Mouse (Mus musculus) embryonic facial prominence, embryonic 14.5 days (tissue): ENCODE results near the gene Utp20. TPM values are rescaled to one million over a fixed set of nuclear protein-coding genes. Genes with fewer than 3 reads are reported as not detected.
"Not testable (repeated sequence)": the region's sequence is repeated elsewhere in the genome, so short reads cannot be mapped to it uniquely, and the experiment has no call there.

ENCODE experiments used
- ATAC-seq: fragments of 200-750 bp; cut with Nextera tagmentation; 2 replicates; pipeline ENCODE4 v1.8.0; 2017; ENCODE audit warnings: low read depth, moderate number of reproducible peaks, moderate TSS enrichment
- DNase-seq: peaks from one replicate; pipeline ENCODE4 v3.0.0-alpha.2; 2015; ENCODE audit warnings: low spot score
- H3K27ac ChIP-seq: fragments of 300-500 bp; sonication (generic); replicated peaks from 2 replicates; pipeline ENCODE4 v1.5.1; 2014; ENCODE audit warnings: low read depth, mild to moderate bottlenecking, low read length, moderate library complexity
- H3K27me3 ChIP-seq: fragments of 300-500 bp; sonication (generic); replicated peaks from 2 replicates; pipeline ENCODE4 v1.6.1; 2014; ENCODE audit warnings: low read length; ENCODE audit not compliant: control insufficient read depth, insufficient read depth
- H3K36me3 ChIP-seq: fragments of 300-500 bp; sonication (generic); 2 replicates; pipeline ENCODE4 v1.6.1; 2014; ENCODE audit warnings: low read length, mixed read lengths; ENCODE audit not compliant: control insufficient read depth, insufficient read depth
- H3K4me1 ChIP-seq: fragments of 300-500 bp; sonication (generic); 2 replicates; pipeline ENCODE4 v1.6.1; 2014; ENCODE audit warnings: antibody characterized with exemption, low read length; ENCODE audit not compliant: control insufficient read depth, insufficient read depth
- H3K4me2 ChIP-seq: fragments of 300-500 bp; sonication (generic); 2 replicates; pipeline ENCODE4 v1.6.1; 2014; ENCODE audit warnings: low read depth, mild to moderate bottlenecking, low read length, moderate library complexity, mixed read lengths
- H3K4me3 ChIP-seq: fragments of 300-500 bp; sonication (generic); 2 replicates; pipeline ENCODE4 v1.5.1; 2014; ENCODE audit warnings: low read depth, mild to moderate bottlenecking, low read length
- H3K9ac ChIP-seq: fragments of 300-500 bp; sonication (generic); 2 replicates; pipeline ENCODE4 v1.6.1; 2014; ENCODE audit warnings: low read depth, mild to moderate bottlenecking, low read length, moderate library complexity, mixed read lengths
- H3K9me3 ChIP-seq: fragments of 300-500 bp; sonication (generic); 2 replicates; pipeline ENCODE4 v1.6.1; 2016; ENCODE audit warnings: low read length; ENCODE audit not compliant: control insufficient read depth
- WGBS: fragments of 180-500 bp; shearing (Covaris S2); extraction: QIAGEN DNeasy Blood & Tissue Kit; methylation state at CpG from one replicate; pipeline ENCODE4 v1.1.7; 2014; 5-methylcytosine and 5-hydroxymethylcytosine counted together
- polyA plus RNA-seq: library from polyadenylated mRNA; unstranded; fragments of >200 nt; fragmentation: Nextera tagmentation; extraction: Ambion mirVana; gene quantifications from 2 replicates; pipeline ENCODE4 v1.2.1, GENCODE M21; 2014

Gene Utp20
- polyA plus RNA-seq, 1 experiment from 2014 or later, result 17.5 TPM

DNA sequence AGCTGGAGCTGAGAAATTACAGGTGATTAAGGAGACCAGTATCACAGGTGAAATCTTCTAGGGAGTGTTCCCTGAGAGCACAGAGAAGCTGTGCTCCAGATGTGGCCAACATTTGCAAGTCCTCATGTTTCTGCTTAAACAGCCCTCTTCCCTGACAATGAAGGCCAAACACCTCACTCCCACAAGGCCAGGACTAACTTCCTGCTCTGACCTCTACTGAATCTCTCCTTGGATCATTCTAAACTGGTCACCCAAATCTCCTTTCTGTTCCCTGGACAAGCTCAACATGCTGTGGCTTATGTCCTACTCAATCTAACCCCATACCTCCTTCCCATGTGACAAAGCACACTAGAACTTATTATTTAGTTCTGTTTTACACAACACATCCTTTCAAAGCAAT, 29.2 kb downstream of the Utp20 start:
- Histone ChIP-seq H3K4me1 (no peaks in the 10 kb centered on the region), H3K27ac (no peak overlapping the region), H3K4me2 (no peak overlapping the region), H3K27me3 (no peaks in the 10 kb centered on the region), H3K36me3 (peaks cover 76% of the 10 kb centered on the region), H3K9ac (no peak overlapping the region), H3K4me3 (no peak overlapping the region), H3K9me3 (no peaks in the 10 kb centered on the region)
- ATAC-seq, result no peak
- DNase-seq, result no peak

GRCm38 (mm10) chr10:88796939-88797338, 29.7 kb downstream of the Utp20 start:
- no peak for DNase-seq
- no peak for ATAC-seq
- Histone ChIP-seq H3K4me2 (no peak overlapping the region), H3K4me3 (no peak overlapping the region), H3K27me3 (no peaks in the 10 kb centered on the region), H3K4me1 (no peaks in the 10 kb centered on the region), H3K9me3 (no peaks in the 10 kb centered on the region), H3K27ac (no peak overlapping the region), H3K9ac (no peak overlapping the region), H3K36me3 (peaks cover 76% of the 10 kb centered on the region)
- WGBS, result 87% methylated on average over 4 of the region's 4 CpGs

GRCm38 (mm10) chr10:88795226-88795625, 31.4 kb downstream of the Utp20 start:
- H3K27me3 ChIP-seq, result no peaks in the 10 kb centered on the region
- H3K4me3 ChIP-seq, result no peak overlapping the region
- DNase-seq (no peak), ATAC-seq (no peak)
- no peaks in the 10 kb centered on the region for H3K9me3 ChIP-seq
- H3K36me3 ChIP-seq, result peaks cover 86% of the 10 kb centered on the region
- 95% methylated on average over 7 of the region's 7 CpGs for WGBS
- no peak overlapping the region for H3K4me2 ChIP-seq
- H3K9ac ChIP-seq, result no peak overlapping the region
- H3K4me1 ChIP-seq, result no peaks in the 10 kb centered on the region
- H3K27ac ChIP-seq, result no peak overlapping the region

- WGBS, result 91% methylated on average over 8 of the region's 8 CpGs
- H3K4me2 ChIP-seq, result no peak overlapping the region
- DNase-seq (no peak), ATAC-seq (no peak)
- H3K4me1 ChIP-seq, result no peaks in the 10 kb centered on the region
- no peaks in the 10 kb centered on the region for H3K27me3 ChIP-seq
- H3K9me3 ChIP-seq, result no peaks in the 10 kb centered on the region
- no peak overlapping the region for H3K9ac ChIP-seq
- H3K36me3 ChIP-seq, result peaks cover 80% of the 10 kb centered on the region
- no peak overlapping the region for H3K27ac ChIP-seq
- no peak overlapping the region for H3K4me3 ChIP-seq
Observed at GRCm38 (mm10) chr10:88794606-88795005, 32.0 kb downstream of the Utp20 start.

GRCm38 (mm10) chr10:88793671-88794070, 32.9 kb downstream of the Utp20 start:
- Histone ChIP-seq H3K27me3 (no peaks in the 10 kb centered on the region), H3K9me3 (no peaks in the 10 kb centered on the region), H3K4me1 (no peaks in the 10 kb centered on the region), H3K9ac (no peak overlapping the region), H3K4me2 (no peak overlapping the region), H3K4me3 (no peak overlapping the region), H3K36me3 (peaks cover 71% of the 10 kb centered on the region), H3K27ac (no peak overlapping the region)
- DNase-seq (no peak), ATAC-seq (no peak)

DNA sequence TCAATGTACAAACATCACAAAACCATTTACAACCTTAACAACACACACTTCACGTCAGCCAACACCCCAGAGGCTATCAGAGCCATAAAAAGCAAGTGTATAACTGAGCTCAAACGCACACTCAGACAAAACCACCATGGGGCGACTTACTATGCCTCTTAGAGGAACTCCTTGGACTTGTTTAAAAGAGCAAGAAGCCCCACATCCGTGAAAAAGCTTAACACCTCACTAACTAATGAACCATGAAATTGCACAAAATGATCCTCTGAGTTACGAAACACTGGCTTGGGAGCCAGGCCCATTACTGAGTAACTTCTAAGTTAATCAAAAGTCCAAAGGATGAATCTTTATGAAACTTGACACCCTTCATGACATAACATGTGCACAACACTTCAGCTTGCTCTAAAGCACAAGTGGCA, 42.1 kb downstream of the Utp20 start:
- Histone ChIP-seq H3K4me2 (no peak overlapping the region), H3K9ac (no peak overlapping the region), H3K27me3 (no peaks in the 10 kb centered on the region), H3K36me3 (peaks cover 44% of the 10 kb centered on the region), H3K4me1 (no peaks in the 10 kb centered on the region), H3K9me3 (no peaks in the 10 kb centered on the region), H3K4me3 (no peak overlapping the region), H3K27ac (no peak overlapping the region)
- ATAC-seq (no peak), DNase-seq (no peak)
- 74% methylated on average over 5 of the region's 5 CpGs for WGBS

- no peak overlapping the region for H3K4me3 ChIP-seq
- H3K4me1 ChIP-seq, result no peaks in the 10 kb centered on the region
- no peak for DNase-seq
- peaks cover 47% of the 10 kb centered on the region for H3K36me3 ChIP-seq
- no peak overlapping the region for H3K27ac ChIP-seq
- ATAC-seq, result no peak
- WGBS, result 95% methylated on average over 5 of the region's 5 CpGs
- H3K9ac ChIP-seq, result no peak overlapping the region
- H3K27me3 ChIP-seq, result no peaks in the 10 kb centered on the region
- no peaks in the 10 kb centered on the region for H3K9me3 ChIP-seq
- no peak overlapping the region for H3K4me2 ChIP-seq
Observed at GRCm38 (mm10) chr10:88783941-88784340, 42.7 kb downstream of the Utp20 start.

- not testable (repeated sequence) for H3K4me3 ChIP-seq, H3K27ac ChIP-seq, H3K4me2 ChIP-seq, H3K9ac ChIP-seq, H3K9me3 ChIP-seq, ATAC-seq, H3K27me3 ChIP-seq, DNase-seq, H3K4me1 ChIP-seq
- H3K36me3 ChIP-seq, result peaks cover 49% of the 10 kb centered on the region
- WGBS, result 68% methylated on average over 2 of the region's 2 CpGs
Observed at GRCm38 (mm10) chr10:88783135-88783534, 43.5 kb downstream of the Utp20 start.

DNA sequence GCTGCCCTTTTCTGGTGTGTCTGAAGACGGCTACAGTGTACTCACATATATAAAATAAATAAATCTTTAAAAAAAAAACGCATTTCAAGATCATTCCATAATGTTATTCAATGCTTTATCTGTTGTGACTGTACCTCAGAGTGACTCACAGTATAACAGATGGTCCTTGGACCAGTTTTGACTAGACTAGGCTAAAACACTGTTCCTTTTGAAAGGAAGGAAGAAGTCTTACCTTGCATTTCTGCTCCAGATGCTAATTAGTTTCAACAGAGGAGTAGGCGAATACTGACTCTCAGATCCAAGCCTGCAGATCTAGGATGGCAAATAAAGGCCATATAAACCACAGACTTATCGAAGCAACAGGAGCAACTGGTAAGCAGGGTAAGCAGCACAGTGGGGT, 45.9 kb downstream of the Utp20 start:
- ATAC-seq, result no peak
- no peaks in the 10 kb centered on the region for H3K9me3 ChIP-seq
- H3K4me3 ChIP-seq, result no peak overlapping the region
- no peaks in the 10 kb centered on the region for H3K27me3 ChIP-seq
- peaks cover 47% of the 10 kb centered on the region for H3K36me3 ChIP-seq
- H3K4me2 ChIP-seq, result no peak overlapping the region
- H3K27ac ChIP-seq, result no peak overlapping the region
- H3K9ac ChIP-seq, result no peak overlapping the region
- H3K4me1 ChIP-seq, result no peaks in the 10 kb centered on the region
- WGBS, result 86% methylated on average over 4 of the region's 4 CpGs
- no peak for DNase-seq
